Mouse (Mus musculus): ENCODE data around the gene Ccr3.

DNA sequence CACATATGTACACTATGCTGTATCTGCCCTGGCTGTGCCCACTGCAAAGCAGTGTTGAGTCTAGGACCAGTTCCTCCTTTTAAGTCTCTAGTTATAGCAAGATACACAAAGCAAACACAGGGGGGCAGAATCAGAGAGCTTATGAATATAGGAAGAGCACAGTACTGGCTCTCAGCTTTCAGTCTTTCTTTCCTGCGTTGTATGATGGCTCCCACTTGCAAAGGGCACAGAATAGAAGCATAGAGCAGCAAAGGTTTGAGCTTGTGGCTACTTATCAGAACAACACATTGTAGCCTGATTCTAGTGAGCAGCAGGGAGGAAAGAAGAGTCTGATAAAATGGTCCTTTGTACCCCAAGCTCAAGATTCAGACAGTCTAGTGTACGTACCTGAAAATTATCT is 35.6 kb upstream of the Ccr3 start:
- no peak for TF ChIP-seq POLR2A (IDR thresholded peaks at IDR 0.05; ENCODE audit: borderline replicate concordance, extremely low read depth, insufficient read depth, insufficient read length, poor library complexity, severe bottlenecking)
- no peak for TF ChIP-seq CTCF (IDR thresholded peaks at IDR 0.05; ENCODE audit: borderline replicate concordance, extremely low read depth, insufficient read depth, insufficient read length)

Measured in brain, embryonic 14.5 days (tissue).